Mouse (Mus musculus) hindbrain, embryonic 10.5 days (tissue): ENCODE data around the gene Hist2h3c1. TPM values are rescaled to one million over a fixed set of nuclear protein-coding genes. Genes with fewer than 3 reads are reported as not detected.
"Not testable (repeated sequence)": the region's sequence is repeated elsewhere in the genome, so short reads cannot be mapped to it uniquely, and the experiment has no call there.

Experiments used
- DNase-seq: peaks from one replicate; pipeline ENCODE4 v3.0.0-alpha.2; 2017; ENCODE audit warnings: low spot score
- H3K27ac ChIP-seq: fragments of 300-500 bp; sonication (generic); 2 replicates; pipeline ENCODE4 v1.5.1; 2016; ENCODE audit warnings: mild to moderate bottlenecking, moderate library complexity
- H3K27me3 ChIP-seq: fragments of 300-500 bp; sonication (generic); 2 replicates; pipeline ENCODE4 v1.6.1; 2016; ENCODE audit warnings: mild to moderate bottlenecking; ENCODE audit not compliant: poor library complexity, insufficient read depth, severe bottlenecking
- H3K36me3 ChIP-seq: fragments of 300-500 bp; sonication (generic); 2 replicates; pipeline ENCODE4 v1.6.1; 2016; ENCODE audit warnings: mild to moderate bottlenecking, moderate library complexity
- H3K4me1 ChIP-seq: fragments of 300-500 bp; sonication (generic); replicated peaks from 2 replicates; pipeline ENCODE4 v1.6.1; 2016; ENCODE audit warnings: mild to moderate bottlenecking
- H3K4me3 ChIP-seq: fragments of 300-500 bp; sonication (generic); 2 replicates; pipeline ENCODE4 v1.5.1; 2016; ENCODE audit warnings: mild to moderate bottlenecking, moderate library complexity
- H3K9me3 ChIP-seq: fragments of 300-500 bp; sonication (generic); 2 replicates; pipeline ENCODE4 v1.6.1; 2016; ENCODE audit warnings: mild to moderate bottlenecking, moderate library complexity
- WGBS: fragments of 180-500 bp; shearing (Covaris S2); methylation state at CpG from one replicate; pipeline ENCODE4 v1.1.7; 2016; 5-methylcytosine and 5-hydroxymethylcytosine counted together
- polyA plus RNA-seq: library from polyadenylated mRNA; unstranded; fragments of >200 nt; fragmentation: Nextera tagmentation; extraction: Ambion mirVana; gene quantifications from 2 replicates; pipeline ENCODE4 v1.2.1, GENCODE M21; 2016

Hist2h3c1 gene
- polyA plus RNA-seq, 1 experiment from 2014 or later = 0.42 TPM

GRCm38 (mm10) chr3:96266132-96266710, 19.7 kb downstream of the Hist2h3c1 start:
- Histone ChIP-seq H3K36me3 (no peaks in the 10 kb centered on the region), H3K27ac (peak overlapping the region; percentile 92), H3K9me3 (no peaks in the 10 kb centered on the region), H3K4me1 (peaks cover 51% of the 10 kb centered on the region), H3K27me3 (no peaks in the 10 kb centered on the region), H3K4me3 (no peak overlapping the region)
- no peak for DNase-seq
- WGBS = 89% methylated on average over 8 of the region's 8 CpGs

GRCm38 (mm10) chr3:96267541-96267940, 21.1 kb downstream of the Hist2h3c1 start:
- Histone ChIP-seq H3K36me3 (no peaks in the 10 kb centered on the region), H3K9me3 (no peaks in the 10 kb centered on the region), H3K27me3 (no peaks in the 10 kb centered on the region), H3K4me3 (peak overlapping the region; percentile 49; the same call in 1 of the 2 replicates), H3K4me1 (peaks cover 38% of the 10 kb centered on the region), H3K27ac (peak overlapping the region; percentile 92)
- no peak for DNase-seq
- 79% methylated on average over 4 of the region's 4 CpGs for WGBS

GRCm38 (mm10) chr3:96268051-96268775, 21.7 kb downstream of the Hist2h3c1 start, which contains the start of gene Hist2h3b:
TSS of gene Hist2h3b (plus strand) at chr3:96268654.
- peak within 1 kb of the TSS; percentile 66 for H3K4me3 ChIP-seq
- no peaks in the 10 kb centered on the region for H3K36me3 ChIP-seq
- H3K4me1 ChIP-seq = peaks cover 33% of the 10 kb centered on the region
- peak within 1 kb of the TSS; percentile 94 for H3K27ac ChIP-seq
- peak; percentile 82 for DNase-seq
- H3K9me3 ChIP-seq = no peaks in the 10 kb centered on the region
- H3K27me3 ChIP-seq = no peaks in the 10 kb centered on the region
- WGBS = 25% methylated on average over 30 of the region's 30 CpGs

- peak overlapping the region; percentile 66 for H3K4me3 ChIP-seq
- under 1% methylated on average over 20 of the region's 44 CpGs for WGBS
- H3K27ac ChIP-seq = peak overlapping the region; percentile 94
- H3K9me3 ChIP-seq, H3K27me3 ChIP-seq, H3K36me3 ChIP-seq: not testable (repeated sequence)
- DNase-seq = peak; percentile 46
- H3K4me1 ChIP-seq = peaks cover 29% of the 10 kb centered on the region
Measured at GRCm38 (mm10) chr3:96268776-96269378, 22.4 kb downstream of the Hist2h3c1 start.

GRCm38 (mm10) chr3:96269511-96270474, 23.3 kb downstream of the Hist2h3c1 start, which contains the start of gene Hist2h2bb:
TSS of gene Hist2h2bb (plus strand) at chr3:96269752.
- no peaks in the 10 kb centered on the region; the same call in 1 of the 2 replicates for H3K27me3 ChIP-seq
- peaks cover 20% of the 10 kb centered on the region for H3K4me1 ChIP-seq
- WGBS = under 1% methylated on average over 45 of the region's 45 CpGs
- no peaks in the 10 kb centered on the region for H3K9me3 ChIP-seq
- peak within 1 kb of the TSS; percentile 94 for H3K27ac ChIP-seq
- H3K4me3 ChIP-seq = peak within 1 kb of the TSS; percentile 66
- H3K36me3 ChIP-seq = no peaks in the 10 kb centered on the region
- DNase-seq = peak; percentile 92

- Histone ChIP-seq H3K27me3 (no peaks in the 10 kb centered on the region; the same call in 1 of the 2 replicates), H3K9me3 (no peaks in the 10 kb centered on the region), H3K4me1 (peaks cover 20% of the 10 kb centered on the region), H3K27ac (no peak overlapping the region), H3K4me3 (no peak overlapping the region), H3K36me3 (no peaks in the 10 kb centered on the region)
- DNase-seq = no peak
- 88% methylated on average over 17 of the region's 17 CpGs for WGBS
Measured at GRCm38 (mm10) chr3:96273591-96274465, 27.3 kb downstream of the Hist2h3c1 start.

GRCm38 (mm10) chr3:96277428-96277799, 30.9 kb downstream of the Hist2h3c1 start:
- Histone ChIP-seq H3K27me3 (peaks cover 21% of the 10 kb centered on the region), H3K4me3 (peak overlapping the region; percentile 62), H3K4me1 (peaks cover 15% of the 10 kb centered on the region), H3K9me3 (no peaks in the 10 kb centered on the region), H3K27ac (peak overlapping the region; percentile 90), H3K36me3 (no peaks in the 10 kb centered on the region)
- no peak for DNase-seq
- WGBS = 14% methylated on average over 8 of the region's 8 CpGs

- WGBS = under 1% methylated on average over 49 of the region's 49 CpGs
- peaks cover 27% of the 10 kb centered on the region for H3K27me3 ChIP-seq
- peak; percentile 96 for DNase-seq
- H3K4me1 ChIP-seq = peaks cover 15% of the 10 kb centered on the region
- H3K36me3 ChIP-seq = no peaks in the 10 kb centered on the region
- no peaks in the 10 kb centered on the region for H3K9me3 ChIP-seq
- H3K27ac ChIP-seq = peak overlapping the region; percentile 90
- peak overlapping the region; percentile 62 for H3K4me3 ChIP-seq
Measured at GRCm38 (mm10) chr3:96277800-96278624, 31.5 kb downstream of the Hist2h3c1 start.

GRCm38 (mm10) chr3:96280660-96281059, 34.2 kb downstream of the Hist2h3c1 start:
- H3K4me1 ChIP-seq = peaks cover 27% of the 10 kb centered on the region
- H3K27ac ChIP-seq = no peak overlapping the region
- no peaks in the 10 kb centered on the region for H3K36me3 ChIP-seq
- 56% methylated on average over 6 of the region's 6 CpGs for WGBS
- H3K9me3 ChIP-seq = no peaks in the 10 kb centered on the region
- no peak for DNase-seq
- no peak overlapping the region for H3K4me3 ChIP-seq
- H3K27me3 ChIP-seq = peaks cover 53% of the 10 kb centered on the region

- peak; percentile 21 for DNase-seq
- peak overlapping the region; percentile 13; the same call in 1 of the 2 replicates for H3K4me3 ChIP-seq
- H3K9me3 ChIP-seq = no peaks in the 10 kb centered on the region
- 21% methylated on average over 4 of the region's 4 CpGs for WGBS
- no peaks in the 10 kb centered on the region for H3K36me3 ChIP-seq
- H3K27ac ChIP-seq = no peak overlapping the region
- H3K27me3 ChIP-seq = peaks cover 58% of the 10 kb centered on the region
- peaks cover 20% of the 10 kb centered on the region for H3K4me1 ChIP-seq
Measured at GRCm38 (mm10) chr3:96284457-96284856, 38.0 kb downstream of the Hist2h3c1 start.

GRCm38 (mm10) chr3:96287334-96287733, 40.8 kb downstream of the Hist2h3c1 start:
- not testable (repeated sequence) for H3K9me3 ChIP-seq, H3K27ac ChIP-seq, DNase-seq, H3K4me3 ChIP-seq, H3K36me3 ChIP-seq
- peaks cover 20% of the 10 kb centered on the region for H3K4me1 ChIP-seq
- 88% methylated on average over 11 of the region's 11 CpGs for WGBS
- peaks cover 38% of the 10 kb centered on the region for H3K27me3 ChIP-seq
